Mouse (Mus musculus) midbrain, embryonic 11.5 days (tissue): ENCODE data around the gene Sox10. TPM values are rescaled to one million over a fixed set of nuclear protein-coding genes. Genes with fewer than 3 reads are reported as not detected.

Experiments used
- ATAC-seq: fragments of 200-750 bp; cut with Nextera tagmentation; 2 replicates; pipeline ENCODE4 v1.8.0; 2017; ENCODE audit warnings: moderate TSS enrichment, moderate library complexity; ENCODE audit not compliant: low FRiP score
- DNase-seq: peaks from one replicate; pipeline ENCODE4 v3.0.0; 2015; ENCODE audit warnings: low spot score; ENCODE audit errors: missing footprints
- H3K27ac ChIP-seq: fragments of 300-500 bp; sonication (generic); 2 replicates; pipeline ENCODE4 v1.5.1; 2014; ENCODE audit warnings: low read depth, low read length
- H3K27me3 ChIP-seq: fragments of 300-500 bp; sonication (generic); 2 replicates; pipeline ENCODE4 v1.6.1; 2014; ENCODE audit warnings: mild to moderate bottlenecking, low read length, moderate library complexity, mixed read lengths; ENCODE audit not compliant: control insufficient read depth, insufficient read depth
- H3K36me3 ChIP-seq: fragments of 300-500 bp; sonication (generic); 2 replicates; pipeline ENCODE4 v1.6.1; 2014; ENCODE audit warnings: mild to moderate bottlenecking, low read length, moderate library complexity, mixed read lengths; ENCODE audit not compliant: control insufficient read depth, insufficient read depth
- H3K4me1 ChIP-seq: fragments of 300-500 bp; sonication (generic); 2 replicates; pipeline ENCODE4 v1.6.1; 2014; ENCODE audit warnings: low read length; ENCODE audit not compliant: control insufficient read depth, insufficient read depth
- H3K4me2 ChIP-seq: fragments of 300-500 bp; sonication (generic); 2 replicates; pipeline ENCODE4 v1.6.1; 2014; ENCODE audit warnings: mild to moderate bottlenecking, moderate library complexity
- H3K4me3 ChIP-seq: fragments of 300-500 bp; sonication (generic); 2 replicates; pipeline ENCODE4 v1.5.1; 2014; ENCODE audit warnings: low read depth, low read length
- H3K9ac ChIP-seq: fragments of 300-500 bp; sonication (generic); 2 replicates; pipeline ENCODE4 v1.6.1; 2014; ENCODE audit warnings: low read length
- H3K9me3 ChIP-seq: fragments of 300-500 bp; sonication (generic); 2 replicates; pipeline ENCODE4 v1.6.1; 2016; ENCODE audit warnings: low read length; ENCODE audit not compliant: control insufficient read depth
- WGBS: fragments of 180-500 bp; shearing (Covaris S2); extraction: QIAGEN DNeasy Blood & Tissue Kit; methylation state at CpG from one replicate; pipeline ENCODE4 v1.1.7; 2014; 5-methylcytosine and 5-hydroxymethylcytosine counted together
- polyA plus RNA-seq: library from polyadenylated mRNA; unstranded; fragments of >200 nt; fragmentation: Nextera tagmentation; extraction: Ambion mirVana; gene quantifications from 2 replicates; pipeline ENCODE4 v1.2.1, GENCODE M21; 2014

Gene Sox10
- polyA plus RNA-seq, 1 experiment from 2014 or later: 0.64 TPM

DNA sequence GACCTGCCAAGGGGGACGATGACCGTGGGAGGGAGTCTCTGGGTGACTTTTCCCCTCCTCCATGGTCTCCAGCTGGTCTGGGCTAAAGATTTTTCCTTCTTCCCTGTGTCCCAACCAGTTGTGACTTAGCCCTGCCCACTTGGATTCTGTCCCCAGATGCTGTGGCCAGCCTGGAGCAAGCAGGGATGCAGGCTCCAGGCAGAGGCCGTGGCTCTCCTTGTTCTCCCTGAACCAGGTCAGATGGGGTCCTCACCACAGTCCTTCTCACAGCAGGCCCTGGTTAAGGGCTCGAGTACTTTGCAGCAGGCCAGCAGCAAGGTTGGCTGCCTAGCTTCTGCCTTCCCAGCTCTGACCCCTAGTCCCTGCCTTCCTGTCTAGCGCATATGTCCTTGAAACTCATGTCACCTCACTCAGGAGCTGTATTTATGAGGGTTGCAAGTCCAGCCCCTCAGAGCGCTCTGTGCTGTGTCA, 31.8 kb downstream of the Sox10 start:
- Histone ChIP-seq H3K27me3 (no peaks in the 10 kb centered on the region), H3K4me1 (no peaks in the 10 kb centered on the region), H3K4me2 (no peak overlapping the region), H3K36me3 (peaks cover 9% of the 10 kb centered on the region; the same call in 1 of the 2 replicates), H3K4me3 (no peak overlapping the region), H3K9me3 (peaks cover 2% of the 10 kb centered on the region; the same call in 1 of the 2 replicates), H3K9ac (no peak overlapping the region), H3K27ac (no peak overlapping the region)
- WGBS: 85% methylated on average over 6 of the region's 6 CpGs
- DNase-seq (no peak), ATAC-seq (no peak)

DNA sequence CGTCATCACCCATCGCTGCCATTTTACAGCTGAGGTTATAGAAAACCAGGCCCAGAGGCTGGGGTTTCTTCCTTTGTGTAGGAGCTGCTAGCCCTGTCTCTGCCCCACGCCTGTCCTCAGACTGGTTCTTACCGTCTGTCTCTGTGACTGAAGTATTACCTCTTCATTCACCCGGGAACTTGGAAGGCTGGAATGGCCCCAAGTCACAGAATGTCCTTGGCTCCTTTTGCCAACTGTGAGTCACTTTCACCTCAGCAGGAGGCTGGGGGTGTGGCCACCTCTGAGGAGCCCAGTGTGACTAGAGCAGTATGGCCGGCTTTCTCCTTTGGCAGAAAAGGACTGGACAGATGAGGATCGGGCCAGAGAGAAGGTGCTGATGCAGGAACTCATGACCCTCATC, 33.6 kb downstream of the Sox10 start:
- H3K4me1 ChIP-seq: no peaks in the 10 kb centered on the region
- no peak overlapping the region for H3K27ac ChIP-seq
- H3K27me3 ChIP-seq: no peaks in the 10 kb centered on the region
- peaks cover 16% of the 10 kb centered on the region for H3K36me3 ChIP-seq
- no peak overlapping the region for H3K4me3 ChIP-seq
- WGBS: 78% methylated on average over 7 of the region's 7 CpGs
- H3K9me3 ChIP-seq: peaks cover 4% of the 10 kb centered on the region; the same call in 1 of the 2 replicates
- DNase-seq (no peak), ATAC-seq (no peak)
- no peak overlapping the region for H3K9ac ChIP-seq
- H3K4me2 ChIP-seq: no peak overlapping the region

DNA sequence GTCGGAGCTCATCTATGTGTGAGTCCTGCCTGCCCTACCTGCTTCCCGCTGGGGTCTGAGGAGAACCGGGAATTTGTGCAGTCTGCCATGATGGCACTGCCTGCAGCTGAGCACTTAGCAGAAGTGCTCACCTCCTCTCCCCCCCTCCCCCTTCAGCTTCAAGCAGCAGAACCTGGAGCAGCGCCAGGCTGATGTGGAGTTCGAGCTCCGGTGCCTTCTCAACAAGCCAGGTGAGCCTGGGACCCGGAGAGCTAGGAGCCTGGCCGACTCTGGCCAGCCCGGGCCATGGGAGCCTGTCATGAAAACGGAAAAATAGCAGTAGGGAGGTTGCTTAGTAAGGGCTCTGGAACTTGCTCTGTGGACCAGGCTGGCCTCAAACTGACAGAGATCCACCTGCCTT, 34.3 kb downstream of the Sox10 start:
- 90% methylated on average over 10 of the region's 10 CpGs for WGBS
- no peak overlapping the region for H3K27ac ChIP-seq
- H3K4me2 ChIP-seq: no peak overlapping the region
- DNase-seq (no peak), ATAC-seq (no peak)
- H3K9ac ChIP-seq: no peak overlapping the region
- H3K27me3 ChIP-seq: no peaks in the 10 kb centered on the region
- H3K9me3 ChIP-seq: peaks cover 4% of the 10 kb centered on the region; the same call in 1 of the 2 replicates
- peaks cover 16% of the 10 kb centered on the region for H3K36me3 ChIP-seq
- no peak overlapping the region for H3K4me3 ChIP-seq
- H3K4me1 ChIP-seq: no peaks in the 10 kb centered on the region

DNA sequence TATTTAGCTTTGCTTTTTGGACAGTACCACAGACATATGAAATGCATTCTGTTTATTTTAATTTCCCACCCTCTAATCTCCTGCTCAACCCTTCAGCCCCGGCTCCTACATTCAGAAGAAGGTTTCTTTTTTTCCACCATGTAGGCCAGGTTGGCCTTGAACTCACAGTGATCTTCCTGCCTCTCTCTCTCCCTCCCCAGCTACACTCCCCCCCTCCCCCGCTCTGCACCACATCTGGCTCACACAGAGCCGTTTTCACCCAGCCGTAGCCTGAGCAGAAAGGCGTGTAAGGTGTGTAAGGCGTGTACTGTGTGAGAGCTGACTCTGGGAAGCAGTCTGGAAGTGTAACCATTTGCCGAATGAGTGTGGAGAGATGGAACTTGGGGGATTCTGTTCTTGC, 35.7 kb downstream of the Sox10 start:
- no peak for ATAC-seq
- 86% methylated on average over 7 of the region's 7 CpGs for WGBS
- Histone ChIP-seq H3K4me1 (no peaks in the 10 kb centered on the region), H3K36me3 (peaks cover 16% of the 10 kb centered on the region), H3K9me3 (peaks cover 4% of the 10 kb centered on the region; the same call in 1 of the 2 replicates), H3K4me2 (no peak overlapping the region), H3K9ac (no peak overlapping the region), H3K27me3 (no peaks in the 10 kb centered on the region), H3K27ac (no peak overlapping the region), H3K4me3 (no peak overlapping the region)
- no peak for DNase-seq

DNA sequence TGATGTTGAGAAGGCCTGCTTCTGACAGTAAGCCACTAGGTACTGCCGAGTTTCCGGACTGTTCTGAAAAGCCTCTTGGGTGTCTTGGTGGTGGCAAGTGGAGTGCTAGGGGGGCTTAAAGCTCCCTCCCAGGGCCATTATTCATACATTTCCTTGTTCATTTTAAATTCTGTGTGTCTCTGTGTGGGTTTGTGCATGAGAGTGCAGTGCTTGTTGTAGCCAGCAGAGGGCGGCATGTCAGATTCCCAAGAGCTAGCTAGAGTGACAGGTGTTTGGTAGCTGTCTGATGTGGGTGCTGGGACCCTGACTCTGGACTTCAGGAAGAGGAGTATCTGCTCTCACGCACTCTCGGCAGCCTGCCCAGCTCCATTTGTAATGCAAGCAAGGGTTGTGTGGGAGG, 36.8 kb downstream of the Sox10 start:
- no peak for ATAC-seq
- H3K27me3 ChIP-seq: no peaks in the 10 kb centered on the region
- DNase-seq: no peak
- peaks cover 16% of the 10 kb centered on the region for H3K36me3 ChIP-seq
- H3K4me2 ChIP-seq: no peak overlapping the region
- no peak overlapping the region for H3K9ac ChIP-seq
- H3K4me3 ChIP-seq: no peak overlapping the region
- peaks cover 4% of the 10 kb centered on the region; the same call in 1 of the 2 replicates for H3K9me3 ChIP-seq
- no peak overlapping the region for H3K27ac ChIP-seq
- 92% methylated on average over 5 of the region's 5 CpGs for WGBS
- H3K4me1 ChIP-seq: no peaks in the 10 kb centered on the region

DNA sequence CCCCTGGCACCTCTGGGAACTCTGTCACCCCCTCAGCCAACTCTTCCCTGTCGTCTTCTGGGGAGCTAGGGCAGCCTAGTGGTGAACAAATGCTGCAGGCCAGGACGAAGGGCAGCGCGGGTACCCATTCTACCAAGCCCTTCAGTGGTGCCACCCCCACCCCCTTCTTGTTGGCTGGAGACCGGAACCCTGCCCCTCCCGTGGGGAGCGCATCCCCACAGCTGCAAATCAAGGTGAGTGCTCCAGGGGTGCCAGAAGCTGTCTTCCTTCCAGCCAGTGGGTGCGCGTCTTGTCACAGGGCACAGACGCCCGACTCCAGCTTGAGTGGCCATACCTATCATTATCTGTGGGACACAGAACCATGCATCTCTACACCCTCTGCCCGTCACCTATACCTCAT, 37.9 kb downstream of the Sox10 start:
- WGBS: 91% methylated on average over 12 of the region's 12 CpGs
- Histone ChIP-seq H3K36me3 (peaks cover 14% of the 10 kb centered on the region), H3K4me1 (no peaks in the 10 kb centered on the region), H3K27me3 (no peaks in the 10 kb centered on the region), H3K4me3 (no peak overlapping the region), H3K9ac (no peak overlapping the region), H3K9me3 (peaks cover 4% of the 10 kb centered on the region; the same call in 1 of the 2 replicates), H3K4me2 (no peak overlapping the region), H3K27ac (no peak overlapping the region)
- peak; percentile 65 for DNase-seq
- no peak for ATAC-seq

DNA sequence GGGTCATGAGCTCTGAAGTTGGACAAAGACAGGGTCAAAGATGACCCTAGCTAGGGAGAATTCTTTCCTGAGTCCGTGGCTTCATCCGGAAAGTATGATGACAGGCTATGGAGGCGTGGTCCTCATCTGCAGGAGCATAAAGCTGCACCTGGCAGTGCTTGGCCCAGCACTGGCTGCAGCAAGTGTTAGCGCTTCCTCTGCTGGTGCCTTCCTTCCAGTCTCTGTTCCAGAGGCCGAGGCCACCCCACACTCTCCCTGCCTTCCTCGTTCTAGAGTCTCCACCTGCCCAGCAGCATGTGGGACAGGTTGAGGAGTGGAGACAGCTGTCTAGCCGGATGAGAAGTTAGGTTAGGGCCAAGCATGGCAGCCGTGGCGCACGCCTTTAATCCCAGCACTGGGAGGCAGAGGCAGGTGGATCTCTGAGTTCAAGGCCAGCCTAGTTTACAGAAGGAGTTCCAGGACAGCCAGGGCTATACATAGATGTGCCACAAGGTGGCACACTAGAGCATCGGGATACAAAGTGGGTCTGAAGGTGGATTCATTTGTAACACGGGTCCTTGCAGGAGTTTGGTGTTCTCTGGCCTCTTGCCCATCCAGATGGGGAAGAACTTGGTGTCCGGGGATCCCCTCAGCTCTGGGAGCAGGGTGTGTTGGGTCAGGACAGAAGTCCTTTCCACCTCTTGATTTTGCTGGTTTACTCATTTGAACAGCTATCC, 38.7 kb downstream of the Sox10 start:
- Histone ChIP-seq H3K4me3 (no peak overlapping the region), H3K36me3 (peaks cover 14% of the 10 kb centered on the region), H3K4me2 (no peak overlapping the region), H3K27me3 (no peaks in the 10 kb centered on the region), H3K9me3 (peaks cover 4% of the 10 kb centered on the region; the same call in 1 of the 2 replicates), H3K4me1 (no peaks in the 10 kb centered on the region), H3K9ac (no peak overlapping the region), H3K27ac (no peak overlapping the region)
- peak; percentile 91 for DNase-seq
- WGBS: 83% methylated on average over 13 of the region's 13 CpGs
- no peak for ATAC-seq

DNA sequence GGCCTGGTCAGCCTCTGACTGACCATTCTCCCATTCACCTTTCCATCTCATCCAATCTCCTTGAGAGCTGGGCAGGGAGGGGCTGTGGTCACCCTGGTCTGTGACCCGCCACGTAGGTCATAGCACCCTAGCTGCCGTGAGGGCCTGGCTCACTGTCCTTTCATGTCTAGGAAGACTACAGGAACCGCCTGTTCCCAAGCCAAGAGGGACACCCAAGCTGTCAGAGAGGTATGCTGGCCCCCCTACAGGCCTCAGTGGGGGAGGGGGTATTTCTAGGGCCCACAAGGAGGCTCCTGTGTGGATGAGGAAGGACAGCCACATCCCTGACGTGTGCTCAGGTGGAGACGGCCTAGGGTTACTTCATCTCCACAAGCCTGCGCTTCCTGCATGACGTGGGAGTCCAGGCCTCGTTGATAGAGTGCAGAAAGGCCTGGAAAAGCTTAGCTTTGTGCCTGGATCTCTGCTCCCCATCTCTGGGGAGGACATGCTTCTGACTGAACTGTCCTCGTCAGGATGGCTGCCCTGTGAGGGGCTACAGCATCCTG, 40.6 kb downstream of the Sox10 start:
- 83% methylated on average over 10 of the region's 10 CpGs for WGBS
- ATAC-seq: no peak
- peak; percentile 64 for DNase-seq
- no peaks in the 10 kb centered on the region for H3K27me3 ChIP-seq
- no peak overlapping the region for H3K27ac ChIP-seq
- H3K9me3 ChIP-seq: peaks cover 4% of the 10 kb centered on the region; the same call in 1 of the 2 replicates
- no peak overlapping the region for H3K4me3 ChIP-seq
- peaks cover 10% of the 10 kb centered on the region for H3K36me3 ChIP-seq
- H3K4me2 ChIP-seq: no peak overlapping the region
- H3K4me1 ChIP-seq: no peaks in the 10 kb centered on the region
- H3K9ac ChIP-seq: no peak overlapping the region

DNA sequence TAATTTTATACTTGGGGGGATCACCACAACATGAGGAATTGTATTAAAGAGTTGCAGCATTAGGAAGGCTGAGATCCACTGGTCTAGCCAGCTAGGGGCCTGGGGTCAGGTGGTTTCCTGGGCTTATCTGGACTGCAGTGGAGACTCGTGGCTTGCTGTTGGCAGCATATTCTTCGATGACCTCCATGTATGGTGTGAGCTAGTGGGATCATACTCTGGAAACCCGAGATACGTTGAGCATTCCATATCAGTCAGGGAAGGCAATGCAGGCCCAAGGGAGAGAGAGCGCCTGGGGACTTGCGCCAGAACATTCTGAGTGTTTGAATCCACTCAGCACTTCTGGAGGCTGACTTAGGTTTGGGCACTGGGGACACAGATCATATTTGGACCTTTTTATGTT, 41.3 kb downstream of the Sox10 start:
- peak; percentile 12 for DNase-seq
- 91% methylated on average over 6 of the region's 6 CpGs for WGBS
- peaks cover 10% of the 10 kb centered on the region for H3K36me3 ChIP-seq

More for the DNA sequence above, 41.3 kb downstream of the Sox10 start:
- Histone ChIP-seq H3K4me1 (no peaks in the 10 kb centered on the region), H3K27ac (no peak overlapping the region), H3K4me3 (no peak overlapping the region), H3K9me3 (peaks cover 4% of the 10 kb centered on the region; the same call in 1 of the 2 replicates), H3K27me3 (no peaks in the 10 kb centered on the region), H3K4me2 (no peak overlapping the region), H3K9ac (no peak overlapping the region)
- no peak for ATAC-seq
